Mouse (Mus musculus) midbrain, embryonic 13.5 days (tissue): ENCODE data around the gene Zfyve27. TPM values are rescaled to one million over a fixed set of nuclear protein-coding genes. Genes with fewer than 3 reads are reported as not detected.

Source experiments
- ATAC-seq: fragments of 200-750 bp; cut with Nextera tagmentation; 2 replicates; pipeline ENCODE4 v1.8.0; 2017; ENCODE audit warnings: mild to moderate bottlenecking, moderate TSS enrichment, moderate library complexity
- H3K27ac ChIP-seq: fragments of 300-500 bp; sonication (generic); 2 replicates; pipeline ENCODE4 v1.5.1; 2015; ENCODE audit warnings: inconsistent platforms, mild to moderate bottlenecking, moderate library complexity
- H3K27me3 ChIP-seq: fragments of 300-500 bp; sonication (generic); 2 replicates; pipeline ENCODE4 v1.6.1; 2015; ENCODE audit warnings: mild to moderate bottlenecking, inconsistent platforms
- H3K36me3 ChIP-seq: fragments of 300-500 bp; sonication (generic); 2 replicates; pipeline ENCODE4 v1.6.1; 2015; ENCODE audit warnings: mild to moderate bottlenecking, inconsistent platforms
- H3K4me1 ChIP-seq: fragments of 300-500 bp; sonication (generic); replicated peaks from 2 replicates; pipeline ENCODE4 v1.6.1; 2015; ENCODE audit warnings: inconsistent platforms
- H3K4me2 ChIP-seq: fragments of 300-500 bp; sonication (generic); replicated peaks from 2 replicates; pipeline ENCODE4 v1.6.1; 2015; ENCODE audit warnings: moderate library complexity, mild to moderate bottlenecking, inconsistent platforms
- H3K4me3 ChIP-seq: fragments of 300-500 bp; sonication (generic); replicated peaks from 2 replicates; pipeline ENCODE4 v1.5.1; 2015; ENCODE audit warnings: mild to moderate bottlenecking, inconsistent platforms
- H3K9ac ChIP-seq: fragments of 300-500 bp; sonication (generic); replicated peaks from 2 replicates; pipeline ENCODE4 v1.6.1; 2015; ENCODE audit warnings: mild to moderate bottlenecking, inconsistent platforms
- H3K9me3 ChIP-seq: fragments of 300-500 bp; sonication (generic); 2 replicates; pipeline ENCODE4 v1.6.1; 2016; ENCODE audit warnings: mild to moderate bottlenecking, inconsistent platforms
- WGBS: fragments of 180-500 bp; shearing (Covaris S2); methylation state at CpG from one replicate; pipeline ENCODE4 v1.1.7; 2015; 5-methylcytosine and 5-hydroxymethylcytosine counted together
- polyA plus RNA-seq: library from polyadenylated mRNA; unstranded; fragments of >200 nt; fragmentation: Nextera tagmentation; extraction: Ambion mirVana; gene quantifications from 2 replicates; pipeline ENCODE4 v1.2.1, GENCODE M21; 2015

The Zfyve27 gene
- polyA plus RNA-seq, 1 experiment from 2014 or later: 57.6 TPM

DNA sequence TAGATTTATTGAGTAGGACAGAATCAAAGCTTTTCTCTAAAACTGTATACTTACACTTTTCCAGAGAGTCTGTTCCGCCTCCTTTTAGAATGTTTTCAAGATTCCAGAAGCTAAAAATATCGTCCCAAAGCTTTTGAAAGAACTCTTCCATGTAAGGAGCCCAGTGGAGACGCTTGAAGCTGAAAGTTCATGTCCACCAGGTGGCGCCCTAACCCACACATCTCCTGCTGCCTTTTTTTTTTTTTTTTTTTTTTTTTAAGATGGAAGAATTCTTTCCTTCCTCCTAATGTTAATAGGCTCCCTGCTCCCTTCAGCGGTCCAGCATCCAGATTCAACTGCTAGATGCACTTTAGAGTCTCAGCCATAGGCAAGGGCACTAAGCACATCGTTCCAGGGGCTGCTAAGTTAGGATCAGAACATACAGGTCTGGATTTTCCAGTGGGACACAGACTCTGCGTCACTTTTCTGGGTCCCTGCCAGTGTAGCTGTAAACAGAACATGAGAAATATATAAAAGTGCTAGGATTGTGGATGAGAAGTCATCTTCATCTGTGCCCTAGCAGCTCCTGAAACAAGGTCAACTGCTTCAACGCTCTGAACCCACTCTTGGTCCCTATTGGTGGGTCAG is 19.1 kb upstream of the Zfyve27 start:
- no peak overlapping the region for H3K27ac ChIP-seq
- no peak overlapping the region for H3K9ac ChIP-seq
- no peaks in the 10 kb centered on the region for H3K9me3 ChIP-seq
- no peak overlapping the region for H3K4me3 ChIP-seq
- no peak for ATAC-seq
- no peaks in the 10 kb centered on the region for H3K36me3 ChIP-seq
- no peak overlapping the region for H3K4me2 ChIP-seq
- peaks cover 12% of the 10 kb centered on the region for H3K4me1 ChIP-seq
- peaks cover 40% of the 10 kb centered on the region for H3K27me3 ChIP-seq
- 33% methylated on average over 8 of the region's 8 CpGs for WGBS

DNA sequence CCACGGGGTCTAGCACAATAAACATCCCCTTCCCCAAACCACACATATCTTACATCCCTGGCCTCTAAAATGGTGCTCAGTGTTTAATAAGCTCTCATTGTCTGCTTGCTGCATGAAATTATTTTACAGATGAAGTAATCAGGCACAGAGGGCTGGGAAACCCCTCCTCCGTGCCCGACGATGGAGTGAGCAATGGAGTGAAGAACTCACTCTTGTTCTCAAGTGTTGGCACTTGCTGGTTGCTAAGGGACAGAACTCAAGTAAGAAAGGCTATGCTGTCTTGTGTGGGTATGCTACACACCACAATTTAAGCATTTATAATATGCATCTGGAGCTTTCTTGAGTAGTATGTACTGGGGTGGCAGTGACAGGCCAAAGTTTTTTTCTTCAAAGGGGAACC is 18.5 kb upstream of the Zfyve27 start:
- Histone ChIP-seq H3K4me1 (peaks cover 12% of the 10 kb centered on the region), H3K9ac (no peak overlapping the region), H3K27ac (no peak overlapping the region), H3K27me3 (peaks cover 44% of the 10 kb centered on the region), H3K36me3 (no peaks in the 10 kb centered on the region), H3K4me2 (no peak overlapping the region), H3K9me3 (no peaks in the 10 kb centered on the region), H3K4me3 (no peak overlapping the region)
- ATAC-seq: no peak
- WGBS: 72% methylated on average over 4 of the region's 4 CpGs

GRCm38 (mm10) chr19:42145731-42146130 is 18.0 kb upstream of the Zfyve27 start:
- Histone ChIP-seq H3K4me3 (no peak overlapping the region), H3K27ac (no peak overlapping the region), H3K36me3 (no peaks in the 10 kb centered on the region), H3K4me2 (no peak overlapping the region), H3K27me3 (peaks cover 49% of the 10 kb centered on the region), H3K9me3 (no peaks in the 10 kb centered on the region), H3K4me1 (peaks cover 12% of the 10 kb centered on the region), H3K9ac (no peak overlapping the region)
- no peak for ATAC-seq
- WGBS: 93% methylated on average over 2 of the region's 2 CpGs

DNA sequence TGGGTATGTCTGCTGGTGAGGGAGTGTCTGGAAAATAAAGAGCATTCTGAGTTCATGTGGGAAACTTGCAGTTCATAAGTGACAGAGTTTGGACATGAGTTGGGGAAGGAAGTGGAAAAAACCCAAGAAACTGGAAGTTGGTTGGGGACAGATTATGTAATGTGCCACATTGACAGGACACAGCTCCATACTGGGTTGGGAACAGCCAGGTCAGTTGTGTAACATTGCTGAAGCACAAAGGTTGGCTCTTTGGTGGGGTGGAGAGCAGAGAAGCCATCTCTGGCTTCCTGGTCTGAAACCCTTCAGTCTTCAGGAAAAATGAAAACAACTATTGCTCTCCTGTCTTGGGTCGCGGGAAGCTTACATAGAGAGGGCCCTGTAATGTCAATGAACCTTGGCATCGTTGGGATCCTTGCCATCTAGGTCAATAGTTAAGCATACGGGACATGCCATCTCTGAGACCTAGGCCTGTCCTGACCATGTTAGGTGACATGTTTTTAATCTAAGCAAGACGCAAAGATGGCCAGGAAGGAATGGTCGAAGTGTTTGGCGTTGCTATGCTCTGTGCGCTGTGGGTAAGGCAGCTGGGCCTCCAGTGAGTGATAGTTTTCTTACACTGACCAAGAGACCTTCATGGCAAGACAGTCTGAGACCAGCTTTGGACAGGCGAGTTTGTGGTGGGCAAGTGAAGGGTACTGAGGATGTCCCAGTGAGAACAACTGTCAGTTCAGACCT is 17.3 kb upstream of the Zfyve27 start:
- peaks cover 49% of the 10 kb centered on the region for H3K27me3 ChIP-seq
- H3K9ac ChIP-seq: no peak overlapping the region
- no peak overlapping the region for H3K27ac ChIP-seq
- WGBS: 92% methylated on average over 9 of the region's 9 CpGs
- H3K9me3 ChIP-seq: no peaks in the 10 kb centered on the region
- ATAC-seq: no peak
- H3K36me3 ChIP-seq: no peaks in the 10 kb centered on the region
- H3K4me3 ChIP-seq: peak overlapping the region; percentile 63; the same call in 1 of the 2 replicates
- H3K4me1 ChIP-seq: peaks cover 12% of the 10 kb centered on the region
- no peak overlapping the region for H3K4me2 ChIP-seq

DNA sequence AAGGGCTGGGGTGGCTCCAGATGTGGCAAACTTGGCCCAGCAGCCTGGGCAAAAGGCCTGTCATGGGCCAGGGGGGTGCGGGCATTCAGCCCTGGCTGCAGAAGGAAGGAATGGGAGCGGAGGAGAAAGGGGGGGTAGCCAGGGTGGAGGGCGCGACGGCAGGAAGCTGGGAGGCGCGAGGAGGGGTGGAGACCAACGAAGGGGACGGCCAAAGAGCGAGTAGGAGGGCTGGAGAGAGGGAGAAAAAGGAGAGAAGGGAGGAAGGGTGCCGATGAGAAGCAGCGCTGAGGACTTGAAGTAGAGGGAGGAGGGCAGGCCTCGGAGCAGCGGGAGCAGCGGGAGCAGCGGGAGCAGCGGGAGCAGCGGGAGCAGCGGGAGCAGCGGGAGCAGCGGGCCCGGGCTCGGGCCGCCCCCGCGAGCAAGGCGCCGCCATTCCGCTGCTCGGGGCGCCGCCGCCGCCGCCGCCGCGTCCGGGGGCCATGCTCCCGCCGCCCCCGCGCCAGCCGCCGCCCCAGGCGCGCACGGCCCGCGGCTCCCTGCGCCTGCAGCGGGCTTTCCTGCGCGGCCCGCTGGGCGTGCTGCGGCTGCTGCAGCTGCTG is 16.5 kb upstream of the Zfyve27 start, which contains the start of gene Marveld1:
Gene Marveld1 (plus strand): TSS at position 231 of the 599 bp plus-strand sequence.
- Histone ChIP-seq H3K36me3 (no peaks in the 10 kb centered on the region), H3K9ac (peak within 1 kb of the TSS; percentile 73), H3K27ac (no peak within 1 kb of the TSS), H3K4me1 (peaks cover 12% of the 10 kb centered on the region), H3K4me2 (peak within 1 kb of the TSS; percentile 78), H3K27me3 (peaks cover 49% of the 10 kb centered on the region), H3K9me3 (no peaks in the 10 kb centered on the region), H3K4me3 (peak within 1 kb of the TSS; percentile 63)
- peak; percentile 45 for ATAC-seq
- 1% methylated on average over 23 of the region's 57 CpGs for WGBS

DNA sequence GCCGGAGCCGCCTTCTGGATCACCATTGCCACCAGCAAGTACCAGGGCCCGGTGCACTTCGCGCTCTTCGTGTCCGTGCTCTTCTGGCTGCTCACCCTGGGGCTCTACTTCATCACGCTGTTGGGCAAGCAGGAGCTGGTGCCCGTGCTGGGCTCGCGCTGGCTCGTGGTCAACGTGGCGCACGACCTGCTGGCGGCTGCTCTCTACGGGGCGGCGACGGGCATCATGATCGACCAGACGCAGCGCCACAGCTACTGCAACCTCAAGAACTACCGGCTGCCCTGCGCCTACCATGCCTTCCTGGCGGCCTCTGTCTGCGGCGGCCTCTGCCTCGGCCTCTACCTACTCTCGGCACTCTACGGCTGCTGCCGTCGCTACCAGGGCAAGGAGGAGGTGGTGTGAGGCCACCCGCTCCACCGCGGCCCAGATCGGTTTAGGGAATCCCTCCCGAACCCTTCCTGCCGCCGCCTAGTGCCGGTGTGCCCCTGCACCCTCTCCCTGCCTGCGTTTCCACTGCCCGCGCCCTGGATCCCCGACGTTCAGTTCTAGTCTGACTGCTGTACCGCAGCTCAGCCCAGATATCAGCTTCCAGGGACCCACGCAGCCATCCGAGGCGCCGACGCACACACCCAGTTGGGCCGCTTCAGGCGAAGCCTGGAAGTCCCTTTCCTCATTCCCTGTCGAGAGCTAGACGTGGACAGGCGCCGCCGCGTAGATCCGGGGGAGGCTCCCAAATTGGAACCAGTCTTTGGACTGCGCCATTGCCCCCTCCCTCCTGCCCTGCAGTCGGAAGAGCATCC is 15.8 kb upstream of the Zfyve27 start:
- peaks cover 53% of the 10 kb centered on the region for H3K27me3 ChIP-seq
- peak overlapping the region; percentile 73 for H3K9ac ChIP-seq
- no peaks in the 10 kb centered on the region for H3K9me3 ChIP-seq
- H3K27ac ChIP-seq: no peak overlapping the region
- H3K4me2 ChIP-seq: peak overlapping the region; percentile 78
- H3K36me3 ChIP-seq: no peaks in the 10 kb centered on the region
- WGBS: under 1% methylated on average over 63 of the region's 63 CpGs
- H3K4me3 ChIP-seq: peak overlapping the region; percentile 63
- H3K4me1 ChIP-seq: peaks cover 12% of the 10 kb centered on the region
- peak; percentile 61 for ATAC-seq

- peaks cover 53% of the 10 kb centered on the region for H3K27me3 ChIP-seq
- peak overlapping the region; percentile 63 for H3K4me3 ChIP-seq
- peaks cover 12% of the 10 kb centered on the region for H3K4me1 ChIP-seq
- H3K9ac ChIP-seq: peak overlapping the region; percentile 73; the same call in 1 of the 2 replicates
- H3K4me2 ChIP-seq: peak overlapping the region; percentile 78
- no peaks in the 10 kb centered on the region for H3K9me3 ChIP-seq
- no peak overlapping the region for H3K27ac ChIP-seq
- ATAC-seq: peak; percentile 11; the same call in 1 of the 2 replicates
- H3K36me3 ChIP-seq: no peaks in the 10 kb centered on the region
- 35% methylated on average over 7 of the region's 7 CpGs for WGBS
Observed at GRCm38 (mm10) chr19:42148569-42148860, 15.2 kb upstream of the Zfyve27 start.

GRCm38 (mm10) chr19:42151990-42152389 is 11.8 kb upstream of the Zfyve27 start:
- 5% methylated on average over 6 of the region's 6 CpGs for WGBS
- Histone ChIP-seq H3K4me1 (peaks cover 12% of the 10 kb centered on the region), H3K36me3 (no peaks in the 10 kb centered on the region), H3K27me3 (peaks cover 32% of the 10 kb centered on the region), H3K4me2 (no peak overlapping the region), H3K9ac (no peak overlapping the region), H3K4me3 (no peak overlapping the region), H3K9me3 (no peaks in the 10 kb centered on the region), H3K27ac (no peak overlapping the region)
- peak; percentile 51; the same call in 1 of the 2 replicates for ATAC-seq

DNA sequence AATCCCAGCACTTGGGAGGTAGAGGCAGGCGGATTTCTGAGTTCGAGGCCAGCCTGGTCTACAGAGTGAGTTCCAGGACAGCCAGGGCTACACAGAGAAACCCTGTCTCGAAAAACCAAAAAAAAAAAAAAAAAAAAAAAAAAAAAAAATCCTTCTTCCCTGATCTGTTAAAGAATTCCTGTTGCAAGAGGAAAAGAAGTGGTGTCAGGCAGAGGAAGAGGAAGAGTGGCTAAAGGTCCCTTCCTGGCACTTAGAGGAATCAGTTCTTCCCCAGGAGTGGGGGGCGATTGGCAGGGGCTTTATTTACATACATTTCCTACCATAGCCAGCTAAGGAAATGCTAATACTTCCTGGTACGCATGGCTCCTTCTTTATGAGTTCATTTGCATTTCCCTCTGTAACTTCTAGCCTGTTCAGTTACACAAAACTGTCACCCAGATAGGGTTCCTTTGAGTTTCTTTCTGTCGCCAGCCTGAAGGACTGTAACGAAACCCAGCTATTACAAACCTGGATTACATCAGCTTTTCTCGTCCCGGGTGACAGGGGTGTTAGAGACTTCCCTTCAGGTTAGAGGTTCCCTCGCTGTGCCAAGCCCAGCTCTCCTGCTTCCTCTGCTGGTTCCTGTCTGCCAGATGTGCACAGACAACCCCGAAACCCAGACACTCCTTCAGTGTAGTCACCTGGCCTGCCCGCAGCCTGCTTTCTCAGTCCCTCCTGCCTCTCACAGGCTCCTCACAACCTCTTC is 6.1 kb upstream of the Zfyve27 start:
- no peak overlapping the region for H3K4me2 ChIP-seq
- H3K4me1 ChIP-seq: no peaks in the 10 kb centered on the region
- 0 out of 2 replicates have a peak, but pooled peaks cover 3% of the 10 kb centered on the region for H3K27me3 ChIP-seq
- WGBS: 76% methylated on average over 12 of the region's 12 CpGs
- no peak overlapping the region for H3K9ac ChIP-seq
- ATAC-seq: no peak
- H3K27ac ChIP-seq: no peak overlapping the region
- no peaks in the 10 kb centered on the region for H3K9me3 ChIP-seq
- H3K4me3 ChIP-seq: no peak overlapping the region
- no peaks in the 10 kb centered on the region for H3K36me3 ChIP-seq

GRCm38 (mm10) chr19:42158246-42159017 is 5.3 kb upstream of the Zfyve27 start:
- Histone ChIP-seq H3K36me3 (no peaks in the 10 kb centered on the region), H3K27me3 (no peaks in the 10 kb centered on the region), H3K27ac (no peak overlapping the region; the same call in 1 of the 2 replicates), H3K9me3 (no peaks in the 10 kb centered on the region), H3K9ac (no peak overlapping the region), H3K4me3 (no peak overlapping the region), H3K4me1 (no peaks in the 10 kb centered on the region), H3K4me2 (no peak overlapping the region)
- ATAC-seq: no peak
- 59% methylated on average over 13 of the region's 13 CpGs for WGBS

- Histone ChIP-seq H3K36me3 (no peaks in the 10 kb centered on the region), H3K9ac (no peak overlapping the region), H3K4me2 (no peak overlapping the region), H3K4me3 (no peak overlapping the region), H3K27me3 (peaks cover 28% of the 10 kb centered on the region), H3K9me3 (no peaks in the 10 kb centered on the region), H3K27ac (no peak overlapping the region), H3K4me1 (no peaks in the 10 kb centered on the region)
- ATAC-seq: no peak
- WGBS: 55% methylated on average over 7 of the region's 7 CpGs
Observed at GRCm38 (mm10) chr19:42164188-42164587, 437 bp downstream of the Zfyve27 start.
